24 mouse cellular contexts compared by ENCODE assay signal in the genomic region with DNA sequence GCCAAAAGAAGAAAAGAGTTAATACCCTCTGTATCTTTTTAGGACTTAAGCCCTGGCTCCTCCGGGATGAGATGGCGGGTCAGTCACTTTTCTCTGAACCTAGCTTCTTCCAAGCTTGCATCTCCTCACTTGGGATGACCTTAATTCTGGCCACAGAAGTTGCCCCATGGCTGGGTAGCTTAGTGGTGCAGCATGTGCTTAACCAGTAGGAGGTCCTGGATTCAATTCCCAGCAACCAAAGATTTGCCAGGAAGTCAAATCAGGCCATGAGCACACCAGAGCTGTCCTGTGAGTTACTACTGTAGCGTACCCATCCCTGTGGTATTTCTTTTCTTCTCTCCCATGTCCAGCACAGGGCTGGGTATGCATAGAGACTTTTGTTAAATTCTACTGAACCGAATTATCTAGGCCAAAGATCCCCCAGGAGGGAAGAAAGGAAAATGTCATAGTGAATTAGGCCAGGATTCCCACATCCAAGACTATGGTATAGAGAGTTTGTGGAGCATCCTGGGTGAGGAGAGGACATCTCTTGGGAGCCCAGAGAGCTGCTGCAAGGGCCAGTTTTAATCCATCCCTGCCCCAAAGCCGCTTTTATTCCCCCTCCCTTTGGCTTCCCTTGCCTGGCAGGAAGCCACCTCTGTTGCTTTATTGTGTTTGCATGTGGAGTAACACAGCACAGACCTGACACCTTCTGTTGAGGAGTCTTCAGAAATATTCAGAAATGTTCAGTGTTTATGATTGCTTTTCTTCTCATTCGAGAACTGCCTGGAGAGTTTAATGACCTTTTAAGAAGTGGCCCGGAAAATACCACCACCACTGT. TPM values are rescaled to one million over a fixed set of nuclear protein-coding genes. Genes with fewer than 3 reads are reported as not detected.
DNase-seq lines count a peak whose midpoint lies in the region; ATAC-seq lines count a peak whose summit lies in the region.
"Had no signal": no experiment of that assay in that cellular context is flagged by ENCODE, and none has a peak within 500 bp of the region (broad histone marks: within the 10 kb centered on the region; RNA-seq: fewer than 3 reads in every experiment).

No protein-coding gene starts in this region.

- no peak overlapping the region for H3K4me3 ChIP-seq in midbrain, embryonic 14.5 days (replicated peaks; ENCODE audit: low read depth, low read length)
- no peak overlapping the region for H3K4me3 ChIP-seq in midbrain, embryonic 13.5 days (replicated peaks)
- H3K4me3 ChIP-seq: forebrain, embryonic 15.5 days; heart, embryonic 13.5 days; hindbrain, embryonic 15.5 days; liver, embryonic 13.5 days; midbrain, embryonic 15.5 days had no signal

- no peak overlapping the region for H3K27ac ChIP-seq in midbrain, embryonic 14.5 days (replicated peaks; ENCODE audit: low read depth, low read length)
- H3K27ac ChIP-seq in midbrain, embryonic 13.5 days = no peak overlapping the region
- H3K27ac ChIP-seq: forebrain, embryonic 15.5 days; heart, embryonic 13.5 days; hindbrain, embryonic 15.5 days; liver, embryonic 13.5 days; midbrain, embryonic 15.5 days had no signal

- H3K9me3 ChIP-seq in midbrain, embryonic 14.5 days (ENCODE audit: control insufficient read depth, low read length) = no peaks in the 10 kb centered on the region; the same call in 1 of the 2 replicates
- H3K9me3 ChIP-seq in midbrain, embryonic 13.5 days = peaks cover 2% of the 10 kb centered on the region; the same call in 1 of the 2 replicates
- H3K9me3 ChIP-seq: forebrain, embryonic 15.5 days; hindbrain, embryonic 15.5 days; midbrain, embryonic 15.5 days had no signal

- 58% methylated on average over 7 of the region's 7 CpGs for WGBS in midbrain, embryonic 14.5 days
- 70% methylated on average over 7 of the region's 7 CpGs for WGBS in midbrain, embryonic 13.5 days

- no peak overlapping the region for H3K9ac ChIP-seq in midbrain, embryonic 14.5 days (replicated peaks; ENCODE audit: low read length)
- no peak overlapping the region for H3K9ac ChIP-seq in midbrain, embryonic 13.5 days (replicated peaks)
- H3K9ac ChIP-seq: forebrain, embryonic 15.5 days; heart, embryonic 13.5 days; hindbrain, embryonic 15.5 days; liver, embryonic 13.5 days; midbrain, embryonic 15.5 days had no signal

- DNase-seq in cerebellum, adult 11-12 months = peak; percentile 26
- DNase-seq in midbrain, embryonic 14.5 days = peak; percentile 18
- peak; percentile 61 to 69 for DNase-seq in cerebellum, postnatal 14 days
- DNase-seq in retina, postnatal 7 days (ENCODE audit: low read depth, low spot score) = peak; percentile 33
- no peak for DNase-seq in lung, postnatal 4 days
- DNase-seq in heart, adult 9 months (ENCODE audit: low spot score in 2 of 2) = no peak
- DNase-seq: adrenal gland, postnatal 25 days; gastrocnemius, postnatal 14 days; heart, adult 18-20 months; kidney, adult 9 months; kidney, postnatal 25 days; liver, embryonic 13.5 days; lung, adult 2 months; lung, postnatal 14 days; right cerebral cortex, postnatal 25 days; thymus, postnatal 25 days had no signal

- no peaks in the 10 kb centered on the region for H3K36me3 ChIP-seq in midbrain, embryonic 14.5 days (ENCODE audit: control insufficient read depth, insufficient read depth, low read length)
- no peaks in the 10 kb centered on the region for H3K36me3 ChIP-seq in midbrain, embryonic 13.5 days
- H3K36me3 ChIP-seq: forebrain, embryonic 15.5 days; heart, embryonic 13.5 days; hindbrain, embryonic 15.5 days; liver, embryonic 13.5 days; midbrain, embryonic 15.5 days had no signal

- no peaks in the 10 kb centered on the region for H3K27me3 ChIP-seq in midbrain, embryonic 14.5 days (ENCODE audit: control insufficient read depth, insufficient read depth, low read length)
- H3K27me3 ChIP-seq in midbrain, embryonic 13.5 days = no peaks in the 10 kb centered on the region
- H3K27me3 ChIP-seq: forebrain, embryonic 15.5 days; heart, embryonic 13.5 days; hindbrain, embryonic 15.5 days; liver, embryonic 13.5 days; midbrain, embryonic 15.5 days had no signal

- ATAC-seq in cerebellum, adult (ENCODE audit: insufficient number of reproducible peaks, low FRiP score, low TSS enrichment) = no peak
- ATAC-seq in midbrain, embryonic 14.5 days (ENCODE audit: low FRiP score, low TSS enrichment) = no peak
- ATAC-seq in midbrain, embryonic 13.5 days = no peak
- ATAC-seq: forebrain, embryonic 15.5 days; intestine, embryonic 16.5 days; midbrain, embryonic 15.5 days had no signal

- no peaks in the 10 kb centered on the region for H3K4me1 ChIP-seq in midbrain, embryonic 14.5 days (ENCODE audit: control insufficient read depth, insufficient read depth, low read length)
- peaks cover 5% of the 10 kb centered on the region; the same call in 1 of the 2 replicates for H3K4me1 ChIP-seq in midbrain, embryonic 13.5 days (replicated peaks)
- H3K4me1 ChIP-seq: forebrain, embryonic 15.5 days; heart, embryonic 13.5 days had no signal

- no peak overlapping the region for H3K4me2 ChIP-seq in midbrain, embryonic 14.5 days (ENCODE audit: low read length)
- H3K4me2 ChIP-seq in midbrain, embryonic 13.5 days (replicated peaks) = no peak overlapping the region
- H3K4me2 ChIP-seq: forebrain, embryonic 15.5 days; heart, embryonic 13.5 days; hindbrain, embryonic 15.5 days; liver, embryonic 13.5 days; midbrain, embryonic 15.5 days had no signal

RNA-seq across cellular contexts. Expression of gene Col23a1, which starts 26.5 kb away (rescaled TPM):
- 1.3 and 5.4 TPM in 2 replicates for polyA plus RNA-seq in midbrain, embryonic 14.5 days (2014; fragmentation: Nextera tagmentation; extraction: Ambion mirVana)
- polyA plus RNA-seq in midbrain, embryonic 13.5 days (2015; fragmentation: Nextera tagmentation; extraction: Ambion mirVana) = 3.4 and 5.7 TPM in 2 replicates

RNA-seq across cellular contexts. Expression of gene BC049762, which starts 53.4 kb away (rescaled TPM):
- 0.43 TPM in 1 of 2 replicates, not detected in the other for polyA plus RNA-seq in midbrain, embryonic 14.5 days (2014; fragmentation: Nextera tagmentation; extraction: Ambion mirVana)
- polyA plus RNA-seq in midbrain, embryonic 13.5 days (2015; fragmentation: Nextera tagmentation; extraction: Ambion mirVana) = 0.31 TPM in 1 of 2 replicates, not detected in the other
- polyA plus RNA-seq: lung, adult 2 months; spleen, adult 2 months had no signal

RNA-seq across cellular contexts. Expression of gene Clk4, which starts 54.7 kb away (rescaled TPM):
- 144 and 159 TPM in 2 replicates for polyA plus RNA-seq in midbrain, embryonic 14.5 days (2014; fragmentation: Nextera tagmentation; extraction: Ambion mirVana)
- 154 and 164 TPM in 2 replicates for polyA plus RNA-seq in midbrain, embryonic 13.5 days (2015; fragmentation: Nextera tagmentation; extraction: Ambion mirVana)

Comparison
In these comparisons a context has a peak if more than half of its experiments do, and no peak if none do; other contexts are left out.
1. DNase-seq: peak in cerebellum, adult 11-12 months (single experiment), midbrain, embryonic 14.5 days (single experiment), cerebellum, postnatal 14 days (2 of 2) and retina, postnatal 7 days (single experiment); none in lung, postnatal 4 days (0 of 2) and heart, adult 9 months (0 of 2).